Mouse (Mus musculus): Measurements from ENCODE around the gene Ebf1. TPM values are rescaled to one million over a fixed set of nuclear protein-coding genes. Genes with fewer than 3 reads are reported as not detected.

The Ebf1 gene
- total RNA-seq, 2 experiments from 2014 or later = 2.4 to 5.1 TPM

GRCm38 (mm10) chr11:44866476-44867149 is 249.5 kb downstream of the Ebf1 start:
- intact Hi-C loops (cut with DNase I) = no loop called here
- no peak for DNase-seq (ENCODE audit: low spot score in 2 of 2)

- intact Hi-C loops (cut with DNase I) = no loop called here
- no peak for DNase-seq (ENCODE audit: low spot score in 2 of 2)
Observed at GRCm38 (mm10) chr11:44867433-44867832, 250.3 kb downstream of the Ebf1 start.

GRCm38 (mm10) chr11:44873876-44874275 is 256.8 kb downstream of the Ebf1 start:
- intact Hi-C loops (cut with DNase I) = no loop called here

GRCm38 (mm10) chr11:44875171-44875570 is 258.1 kb downstream of the Ebf1 start:
- DNase-seq (ENCODE audit: low spot score in 2 of 2) = no peak
- intact Hi-C loops (cut with DNase I) = no loop called here

More at GRCm38 (mm10) chr11:44873876-44874275, 256.8 kb downstream of the Ebf1 start:
- no peak for DNase-seq (ENCODE audit: low spot score in 2 of 2)

DNA sequence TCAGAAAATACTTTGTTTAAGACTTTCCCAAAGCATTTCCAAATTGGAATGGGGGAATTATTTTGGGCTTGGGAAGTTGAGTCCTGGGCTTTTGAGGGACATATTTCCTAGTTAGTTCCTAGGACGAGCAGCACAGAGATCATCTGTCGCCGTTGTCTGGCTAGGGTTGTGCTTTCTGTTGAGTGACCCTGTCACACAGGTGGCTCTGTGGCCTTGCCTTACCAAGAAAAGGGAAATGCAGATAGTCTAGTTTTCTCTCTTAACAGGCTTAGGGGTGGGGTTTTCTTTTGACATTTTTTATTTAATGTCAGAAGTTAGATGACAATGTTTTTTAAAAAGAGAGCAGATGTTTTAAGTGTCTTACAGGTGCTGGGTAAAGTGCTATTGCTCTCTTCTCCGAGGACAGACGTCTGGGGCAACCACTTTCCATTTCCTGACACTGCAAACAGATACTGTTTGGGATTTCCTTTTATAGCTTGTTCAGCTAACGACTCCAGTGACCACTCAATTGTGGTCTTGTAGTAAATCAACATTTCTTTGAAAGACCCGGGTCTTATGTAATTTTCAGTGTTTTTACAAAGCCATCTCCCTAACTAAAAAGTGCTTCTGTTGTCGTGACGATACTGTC is 264.1 kb downstream of the Ebf1 start:
- DNase-seq (ENCODE audit: low spot score in 2 of 2) = no peak
- intact Hi-C loops (cut with DNase I) = no loop called here

DNA sequence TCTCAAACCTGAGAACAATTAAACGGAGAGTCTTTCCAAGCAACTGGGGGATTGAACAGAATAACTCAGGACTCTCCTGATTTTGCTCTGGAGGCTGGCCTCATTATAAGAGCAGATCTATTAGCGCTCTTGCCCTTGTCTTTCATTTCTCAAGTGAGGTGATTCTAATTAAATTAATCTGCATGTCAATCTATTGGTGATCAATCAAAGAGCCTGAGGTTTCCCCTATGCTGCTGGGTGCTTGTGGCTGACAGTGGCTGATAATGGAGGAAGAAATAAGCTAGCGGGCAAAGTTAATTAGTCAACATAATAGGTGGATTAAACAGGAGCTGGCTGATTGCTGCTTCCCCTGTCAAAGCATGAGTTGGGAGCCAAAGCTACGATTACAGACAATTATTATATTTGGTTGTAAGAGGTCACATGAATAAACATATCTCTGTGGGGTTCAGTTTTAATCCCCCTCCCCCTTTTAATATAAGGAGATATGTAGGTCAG is 265.4 kb downstream of the Ebf1 start:
- no peak for DNase-seq (ENCODE audit: low spot score in 2 of 2)
- intact Hi-C loops (cut with DNase I) = no loop called here

- intact Hi-C loops (cut with DNase I) = no loop called here
- DNase-seq (ENCODE audit: low spot score in 2 of 2) = no peak
Observed at GRCm38 (mm10) chr11:44884337-44884736, 267.2 kb downstream of the Ebf1 start.

DNA sequence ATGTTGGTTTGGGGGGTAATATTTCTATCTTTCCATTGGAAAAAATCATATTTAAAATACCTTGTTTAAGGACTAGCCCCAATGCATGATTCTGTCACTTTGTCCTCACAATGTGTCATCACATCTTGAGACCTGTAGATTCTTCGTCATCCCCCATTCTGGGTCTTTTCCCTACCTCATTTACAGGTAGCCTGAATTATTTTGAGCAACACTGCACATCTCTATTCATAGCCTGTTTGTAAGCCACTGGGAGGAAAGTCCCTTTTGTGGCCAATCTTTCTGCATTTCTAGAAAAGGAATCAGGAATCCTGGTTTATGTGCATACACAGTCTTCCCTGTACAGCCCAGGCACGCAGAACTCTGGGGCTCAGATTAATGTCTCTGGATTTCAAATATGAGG is 269.8 kb downstream of the Ebf1 start:
- intact Hi-C loops (cut with DNase I) = no loop called here
- no peak for DNase-seq (ENCODE audit: low spot score in 2 of 2)

GRCm38 (mm10) chr11:44887691-44888090 is 270.6 kb downstream of the Ebf1 start:
- no peak for DNase-seq (ENCODE audit: low spot score in 2 of 2)
- intact Hi-C loops (cut with DNase I) = no loop called here

GRCm38 (mm10) chr11:44888390-44888789 is 271.3 kb downstream of the Ebf1 start:
- DNase-seq (ENCODE audit: low spot score in 2 of 2) = no peak
- intact Hi-C loops (cut with DNase I) = no loop called here

DNA sequence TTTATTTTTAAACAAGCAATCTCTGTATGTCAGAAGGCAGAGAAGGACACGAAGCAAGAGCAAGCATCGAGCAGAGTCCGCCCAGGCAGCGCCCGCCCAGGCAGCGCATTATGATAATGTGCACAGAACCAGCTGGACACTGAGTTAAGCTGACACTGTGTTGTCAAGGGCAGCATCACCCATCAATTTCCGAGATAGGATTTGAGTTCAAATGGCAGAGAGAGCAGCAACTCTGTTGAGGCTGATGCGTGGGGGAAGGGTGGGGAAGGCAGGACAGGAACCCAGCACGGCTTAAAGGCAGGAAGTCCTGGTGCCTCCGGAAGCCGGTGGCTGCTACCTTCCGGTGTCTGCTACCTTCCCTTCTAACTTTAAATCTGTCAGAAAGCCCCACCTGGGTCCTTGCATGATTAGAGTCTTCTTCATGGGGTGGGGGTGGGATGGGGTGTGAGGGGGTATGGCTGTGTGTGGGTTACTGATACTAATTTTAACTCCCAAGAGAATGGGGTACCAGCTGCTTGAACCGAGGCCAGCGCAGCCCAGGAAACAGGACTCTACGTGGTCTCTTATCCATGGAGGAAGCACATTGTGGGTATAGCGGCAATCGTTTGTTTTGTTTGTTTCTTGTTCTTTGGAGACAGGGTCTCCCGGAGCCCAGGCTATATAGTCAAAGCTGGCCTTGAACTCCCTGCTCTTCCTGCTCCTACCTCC is 275.9 kb downstream of the Ebf1 start:
- DNase-seq (ENCODE audit: low spot score in 2 of 2) = no peak
- intact Hi-C loops (cut with DNase I) = no loop called here

GRCm38 (mm10) chr11:44893986-44894385 is 276.9 kb downstream of the Ebf1 start:
- intact Hi-C loops (cut with DNase I) = no loop called here
- no peak for DNase-seq (ENCODE audit: low spot score in 2 of 2)

GRCm38 (mm10) chr11:44894798-44895197 is 277.7 kb downstream of the Ebf1 start:
- intact Hi-C loops (cut with DNase I) = no loop called here
- no peak for DNase-seq (ENCODE audit: low spot score in 2 of 2)

DNA sequence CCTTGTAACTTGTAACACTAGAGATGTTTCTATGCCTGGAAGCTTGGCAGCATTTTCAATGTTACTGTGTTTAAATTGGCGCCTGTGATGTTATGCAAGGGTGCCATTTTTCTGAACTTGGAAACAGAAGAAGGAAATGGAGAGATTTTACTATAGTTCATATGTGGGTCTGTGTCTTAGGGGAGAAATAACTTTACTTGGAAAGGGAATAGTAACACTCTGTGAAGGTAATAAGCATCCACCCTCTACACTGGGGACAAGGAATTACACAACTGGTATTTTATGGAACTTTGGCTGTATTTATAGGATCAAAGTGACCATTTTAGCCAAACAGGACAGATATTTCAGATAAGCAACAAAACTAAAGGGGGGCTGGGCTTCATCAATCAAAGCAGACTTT is 278.8 kb downstream of the Ebf1 start:
- intact Hi-C loops (cut with DNase I) = no loop called here
- DNase-seq (ENCODE audit: low spot score in 2 of 2) = no peak

GRCm38 (mm10) chr11:44897140-44897665 is 280.1 kb downstream of the Ebf1 start:
- intact Hi-C loops (cut with DNase I) = no loop called here
- DNase-seq (ENCODE audit: low spot score in 2 of 2) = no peak

DNA sequence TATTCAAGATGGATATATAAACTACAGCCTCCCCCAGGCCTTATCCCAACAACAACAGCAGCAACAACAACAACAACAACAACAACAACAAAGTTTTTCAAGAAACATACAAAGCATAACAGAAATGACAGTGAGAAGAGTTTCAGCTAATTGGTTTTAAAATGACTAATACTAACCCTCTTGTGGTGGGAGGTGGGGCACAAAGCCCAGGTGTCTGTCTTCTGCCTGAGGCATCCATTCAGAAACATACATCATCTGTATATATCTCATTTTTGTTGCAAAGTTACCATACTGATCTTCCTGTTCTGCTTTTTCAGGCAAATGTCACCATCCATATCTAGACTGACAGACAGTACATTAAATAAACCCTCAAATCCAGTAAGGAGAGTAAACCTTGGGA is 282.4 kb downstream of the Ebf1 start:
- intact Hi-C loops (cut with DNase I) = no loop called here

DNA sequence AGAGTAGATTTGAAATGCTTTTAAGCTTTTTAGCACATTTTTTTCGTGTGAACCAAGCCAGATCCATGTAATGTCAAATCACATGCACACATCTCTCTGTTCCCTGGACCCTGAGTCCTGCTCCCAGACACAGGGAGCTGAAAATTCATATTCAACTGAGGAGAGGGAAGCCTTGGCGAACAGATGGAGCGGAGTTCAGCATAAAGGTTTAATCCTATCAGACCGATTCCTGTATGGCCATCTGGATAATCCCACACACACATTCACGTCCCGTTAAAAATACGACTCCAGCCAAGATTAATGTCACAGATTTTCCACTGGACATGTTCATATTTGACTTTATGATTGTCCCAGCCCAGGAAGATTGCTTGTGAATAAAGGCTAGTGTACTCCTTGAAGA is 282.8 kb downstream of the Ebf1 start:
- intact Hi-C loops (cut with DNase I) = no loop called here
- no peak for DNase-seq (ENCODE audit: low spot score in 2 of 2)

More for the DNA sequence above, 282.4 kb downstream of the Ebf1 start:
- DNase-seq (ENCODE audit: low spot score in 2 of 2) = no peak

GRCm38 (mm10) chr11:44900496-44900895 is 283.4 kb downstream of the Ebf1 start:
- no peak for DNase-seq (ENCODE audit: low spot score in 2 of 2)
- intact Hi-C loops (cut with DNase I) = no loop called here

GRCm38 (mm10) chr11:44901715-44902114 is 284.6 kb downstream of the Ebf1 start:
- intact Hi-C loops (cut with DNase I) = no loop called here
- DNase-seq (ENCODE audit: low spot score in 2 of 2) = no peak

DNA sequence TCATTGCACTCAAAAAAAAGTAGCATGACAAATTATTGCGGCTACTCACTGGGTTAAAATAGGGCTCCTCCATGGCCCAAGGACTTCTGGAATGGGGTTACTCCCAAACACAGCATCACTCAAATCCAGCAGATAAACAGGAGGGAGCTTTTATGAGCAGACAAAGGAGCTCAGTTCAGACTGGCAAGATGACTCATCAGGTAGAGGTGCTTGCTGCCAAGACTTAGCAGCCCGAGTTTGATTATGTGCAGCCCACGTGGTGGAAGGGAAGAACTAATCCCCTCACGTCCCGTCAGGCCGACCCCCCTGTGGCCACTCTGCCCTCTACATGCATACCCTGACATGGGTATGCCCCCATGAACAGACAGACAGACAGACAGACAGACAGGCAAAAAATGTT is 285.0 kb downstream of the Ebf1 start:
- DNase-seq (ENCODE audit: low spot score in 2 of 2) = no peak
- intact Hi-C loops (cut with DNase I) = no loop called here

GRCm38 (mm10) chr11:44904121-44904520 is 287.0 kb downstream of the Ebf1 start:
- intact Hi-C loops (cut with DNase I) = no loop called here
- DNase-seq (ENCODE audit: low spot score in 2 of 2) = no peak

All from left cerebral cortex, postnatal 25 days (tissue).